Mouse (Mus musculus): ENCODE results near the gene Mmgt2.

Gene Mmgt2

GRCm38 (mm10) chr11:62699749-62700148 is 51.3 kb downstream of the Mmgt2 start:
- in situ Hi-C loops (cut with MboI, MseI), result no loop called here

DNA sequence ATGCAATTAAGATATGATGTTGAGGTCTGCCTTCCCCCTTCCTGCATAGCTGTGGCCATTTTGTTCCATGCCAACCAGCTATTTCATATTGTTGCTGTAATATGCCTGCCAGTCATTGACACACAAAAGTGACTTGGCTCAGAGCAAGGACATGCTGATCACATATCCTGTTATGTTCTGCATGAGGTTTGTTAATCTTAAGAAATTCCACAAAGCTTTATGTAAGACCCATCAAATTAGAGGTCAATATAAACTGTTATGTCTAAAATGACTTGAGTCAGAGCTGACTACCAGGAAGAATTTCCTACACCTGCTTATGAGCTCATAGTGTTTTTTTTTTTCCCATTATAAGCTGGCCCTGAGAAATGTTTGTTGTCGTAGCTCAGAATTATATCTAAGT is 52.8 kb downstream of the Mmgt2 start:
- in situ Hi-C loops (cut with MboI, MseI), result no loop called here

DNA sequence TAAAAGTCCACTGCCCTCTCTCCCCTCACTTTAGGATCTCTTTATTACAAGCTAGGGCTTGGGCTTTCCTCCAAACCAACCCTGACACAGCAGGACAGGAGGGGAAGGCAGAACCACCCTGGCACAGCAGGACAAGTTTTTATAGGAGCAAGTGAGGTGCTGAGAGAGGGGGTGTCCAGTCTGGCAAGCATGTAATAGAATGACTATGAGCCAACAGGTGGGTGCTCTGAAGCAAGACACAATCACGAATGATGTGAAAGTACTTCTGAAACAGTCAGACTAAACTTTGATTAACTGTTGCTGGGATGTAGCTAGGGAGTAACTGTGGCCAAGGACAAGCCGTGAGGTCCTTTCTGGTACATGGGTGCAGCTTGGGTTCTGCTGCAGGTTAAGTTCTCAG is 57.7 kb downstream of the Mmgt2 start:
- in situ Hi-C loops (cut with MboI, MseI), result no loop called here

GRCm38 (mm10) chr11:62708252-62708651 is 59.8 kb downstream of the Mmgt2 start:
- in situ Hi-C loops (cut with MboI, MseI), result no loop called here

- in situ Hi-C loops (cut with MboI, MseI), result no loop called here
Observed at GRCm38 (mm10) chr11:62710657-62711056, 62.2 kb downstream of the Mmgt2 start.
